Mouse (Mus musculus) spleen, adult 2 months (tissue): Measurements from ENCODE around the gene 4930447C04Rik. TPM values are rescaled to one million over a fixed set of nuclear protein-coding genes. Genes with fewer than 3 reads are reported as not detected.
A peak's percentile ranks its signal among the peaks of the same experiment; 100 is the strongest.

Experiments used
- DNase-seq, 2 experiments: peaks; one replicate each; pipeline versions ENCODE4 v3.0.0 to v3.0.0-alpha.2; 2012 to 2021; ENCODE audit warnings: low spot score in 2 of 2, low read depth in 1 of 2
- H3K27ac ChIP-seq: fragments of 200-500 bp; 2 replicates; pipeline ENCODE4 v1.5.1; 2012; ENCODE audit warnings: low read length, inconsistent platforms; ENCODE audit not compliant: insufficient read depth
- H3K27me3 ChIP-seq: fragments of 200-500 bp; 2 replicates; pipeline ENCODE4 v1.6.1; 2012; ENCODE audit warnings: mild to moderate bottlenecking, moderate library complexity, low read length, inconsistent platforms; ENCODE audit not compliant: control insufficient read depth, insufficient read depth
- H3K36me3 ChIP-seq: fragments of 200-500 bp; 2 replicates; pipeline ENCODE4 v1.6.1; 2012; ENCODE audit warnings: mild to moderate bottlenecking, low read length, inconsistent platforms; ENCODE audit not compliant: control insufficient read depth, insufficient read depth
- H3K4me1 ChIP-seq: fragments of 200-500 bp; 2 replicates; pipeline ENCODE4 v1.6.1; 2011; ENCODE audit warnings: inconsistent platforms; ENCODE audit not compliant: control insufficient read depth, insufficient read depth, insufficient read length
- H3K4me3 ChIP-seq: fragments of 200-500 bp; 2 replicates; pipeline ENCODE4 v1.5.1; 2011; ENCODE audit warnings: mild to moderate bottlenecking, inconsistent platforms; ENCODE audit not compliant: insufficient read depth, insufficient read length; ENCODE audit errors: extremely low read depth
- CTCF ChIP-seq: fragments of 200-500 bp; IDR thresholded peaks from 2 replicates; pipeline ENCODE4 v1.5.1; 2011; ENCODE audit warnings: mild to moderate bottlenecking, inconsistent platforms; ENCODE audit not compliant: insufficient read depth, insufficient read length, insufficient replicate concordance; ENCODE audit errors: extremely low read depth
- POLR2A ChIP-seq: fragments of 200-500 bp; IDR thresholded peaks from 2 replicates; pipeline ENCODE4 v1.6.1; 2011; ENCODE audit warnings: low read depth, low read length, inconsistent platforms
- WGBS: fragments of 180-500 bp; shearing (Covaris S2); methylation state at CpG from one replicate; pipeline ENCODE4 v1.1.7; 2018; 5-methylcytosine and 5-hydroxymethylcytosine counted together
- polyA plus RNA-seq: library from polyadenylated mRNA; depleted of rRNA; stranded (reverse); fragments of >200 nt; gene quantifications from 2 replicates; pipeline ENCODE4 v1.2.3, GENCODE M21; 2012

Gene 4930447C04Rik
- polyA plus RNA-seq, 1 experiment = not detected

DNA sequence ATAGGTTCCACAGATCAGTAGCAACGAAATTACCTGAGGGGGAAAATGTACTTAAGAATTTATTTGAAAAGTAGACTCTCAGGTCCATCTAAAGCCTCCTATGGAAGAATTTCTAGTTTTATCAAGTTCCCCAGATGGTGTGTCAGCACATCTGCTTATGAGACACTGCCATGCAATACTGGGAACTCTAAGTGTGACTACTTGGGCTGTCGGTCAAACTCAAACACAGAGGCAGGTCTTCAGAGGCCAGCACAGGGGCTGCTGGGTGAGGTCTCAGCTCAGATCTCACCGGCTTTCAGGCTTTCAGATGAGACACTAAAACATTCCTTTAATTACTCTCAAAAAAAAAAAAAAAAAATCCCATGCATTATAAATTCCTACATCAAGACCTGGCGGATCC lies 97.0 kb downstream of the 4930447C04Rik start:
- H3K27me3 ChIP-seq = no peaks in the 10 kb centered on the region
- H3K4me3 ChIP-seq = no peak overlapping the region
- H3K4me1 ChIP-seq = no peaks in the 10 kb centered on the region; the same call in 1 of the 2 replicates
- 81% methylated on average over 4 of the region's 4 CpGs for WGBS
- TF ChIP-seq CTCF = no peak
- TF ChIP-seq POLR2A = no peak
- H3K27ac ChIP-seq = peak overlapping the region; percentile 79
- H3K36me3 ChIP-seq = no peaks in the 10 kb centered on the region
- no peak for DNase-seq

DNA sequence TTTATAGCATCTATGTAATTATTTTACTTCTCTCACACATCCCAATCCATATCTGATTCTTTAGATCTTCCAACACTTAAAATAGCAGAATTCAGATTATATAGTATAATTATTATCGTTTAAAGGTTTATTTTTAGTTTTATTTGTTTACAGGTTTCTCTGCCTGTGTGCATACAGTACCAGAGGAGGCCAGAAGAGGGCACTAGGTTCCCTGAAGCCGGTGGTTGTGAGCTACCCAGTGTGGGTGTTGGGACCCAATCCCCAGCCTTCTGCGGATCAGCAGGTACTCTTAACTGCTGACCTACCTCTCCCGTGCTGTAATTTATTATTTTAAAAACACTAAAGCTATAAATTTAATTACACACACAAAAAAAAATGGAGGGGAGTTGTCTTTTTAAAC lies 97.4 kb downstream of the 4930447C04Rik start:
- 93% methylated on average over 4 of the region's 4 CpGs for WGBS
- no peak overlapping the region for H3K4me3 ChIP-seq
- TF ChIP-seq CTCF (no peak), POLR2A (no peak)
- no peak for DNase-seq
- no peak overlapping the region for H3K27ac ChIP-seq
- H3K36me3 ChIP-seq = no peaks in the 10 kb centered on the region
- H3K4me1 ChIP-seq = no peaks in the 10 kb centered on the region; the same call in 1 of the 2 replicates
- no peaks in the 10 kb centered on the region for H3K27me3 ChIP-seq

DNA sequence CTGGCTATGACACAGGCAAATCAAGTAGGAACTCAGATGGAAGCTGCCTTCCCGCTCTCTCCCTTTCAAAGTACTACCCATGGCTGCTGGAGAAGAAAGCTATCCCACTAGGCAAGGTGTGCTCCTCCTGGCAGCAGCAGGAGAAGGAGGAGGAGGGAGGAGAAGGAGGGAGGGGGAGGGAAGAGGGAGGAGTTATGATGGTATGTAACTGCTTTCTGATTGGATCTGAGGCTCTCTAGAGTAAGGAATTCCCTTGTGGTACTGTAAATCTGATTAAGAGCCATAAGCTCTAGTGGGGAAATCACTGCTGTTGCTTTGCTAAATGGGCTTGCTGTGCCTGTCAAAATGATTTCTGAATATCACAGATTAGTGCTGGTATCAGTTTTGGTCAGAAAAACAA lies 99.1 kb downstream of the 4930447C04Rik start:
- H3K4me1 ChIP-seq = no peaks in the 10 kb centered on the region; the same call in 1 of the 2 replicates
- H3K36me3 ChIP-seq = no peaks in the 10 kb centered on the region
- TF ChIP-seq CTCF (no peak), POLR2A (no peak)
- WGBS = 93% methylated on average over 1 of the region's 1 CpGs
- no peaks in the 10 kb centered on the region for H3K27me3 ChIP-seq
- no peak overlapping the region for H3K4me3 ChIP-seq
- no peak for DNase-seq
- no peak overlapping the region for H3K27ac ChIP-seq

DNA sequence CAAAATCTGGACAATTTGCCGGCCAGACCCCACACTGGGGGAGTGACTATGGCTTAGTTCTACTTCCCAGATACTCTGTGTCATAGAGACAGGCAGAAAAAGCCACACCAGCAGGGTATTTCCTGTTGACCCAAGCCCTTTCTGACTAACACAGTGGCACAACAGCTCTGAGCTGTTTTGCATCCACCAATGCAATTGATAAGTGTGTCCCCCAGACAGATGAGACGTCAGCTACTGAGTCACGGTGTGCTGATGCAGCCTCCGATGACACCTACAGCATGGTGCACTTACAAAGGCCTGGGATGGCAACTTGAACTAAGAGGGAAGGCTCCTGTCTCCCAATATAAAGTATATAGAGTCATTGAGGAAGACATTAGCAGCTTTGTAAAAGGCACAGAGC lies 103.3 kb downstream of the 4930447C04Rik start:
- TF ChIP-seq POLR2A (no peak), CTCF (no peak)
- Histone ChIP-seq H3K27me3 (no peaks in the 10 kb centered on the region), H3K27ac (no peak overlapping the region), H3K36me3 (no peaks in the 10 kb centered on the region), H3K4me3 (no peak overlapping the region), H3K4me1 (no peaks in the 10 kb centered on the region)
- WGBS = 79% methylated on average over 4 of the region's 4 CpGs
- DNase-seq = no peak

DNA sequence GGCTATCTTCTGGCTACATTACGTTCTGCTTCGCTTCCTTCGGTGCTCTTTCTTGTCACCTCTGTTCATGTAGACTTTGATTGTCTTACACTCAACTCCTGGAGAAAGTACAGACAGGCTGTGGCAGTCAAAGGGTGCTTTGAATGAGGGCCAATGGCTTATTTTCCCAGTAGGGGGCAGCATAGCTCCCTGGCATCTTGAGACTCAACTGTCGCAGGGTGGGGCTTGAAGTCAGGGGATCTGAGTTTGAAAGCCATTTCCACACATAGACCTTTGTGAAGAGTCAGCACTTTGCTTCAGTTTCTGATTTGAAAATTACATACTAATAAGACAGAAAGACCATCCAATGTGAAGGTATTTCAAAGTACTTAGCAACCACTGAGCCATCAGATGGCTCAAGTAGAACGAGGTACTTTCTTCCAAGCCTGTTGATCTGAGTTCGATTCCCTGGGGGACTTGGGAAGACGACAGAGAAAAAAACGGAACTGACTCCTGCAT lies 105.0 kb downstream of the 4930447C04Rik start:
- H3K4me3 ChIP-seq = no peak overlapping the region
- TF ChIP-seq CTCF = no peak
- TF ChIP-seq POLR2A = no peak
- no peaks in the 10 kb centered on the region for H3K36me3 ChIP-seq
- H3K27ac ChIP-seq = no peak overlapping the region
- DNase-seq = no peak
- 83% methylated on average over 8 of the region's 8 CpGs for WGBS
- H3K4me1 ChIP-seq = no peaks in the 10 kb centered on the region; the same call in 1 of the 2 replicates
- H3K27me3 ChIP-seq = peaks cover 5% of the 10 kb centered on the region

DNA sequence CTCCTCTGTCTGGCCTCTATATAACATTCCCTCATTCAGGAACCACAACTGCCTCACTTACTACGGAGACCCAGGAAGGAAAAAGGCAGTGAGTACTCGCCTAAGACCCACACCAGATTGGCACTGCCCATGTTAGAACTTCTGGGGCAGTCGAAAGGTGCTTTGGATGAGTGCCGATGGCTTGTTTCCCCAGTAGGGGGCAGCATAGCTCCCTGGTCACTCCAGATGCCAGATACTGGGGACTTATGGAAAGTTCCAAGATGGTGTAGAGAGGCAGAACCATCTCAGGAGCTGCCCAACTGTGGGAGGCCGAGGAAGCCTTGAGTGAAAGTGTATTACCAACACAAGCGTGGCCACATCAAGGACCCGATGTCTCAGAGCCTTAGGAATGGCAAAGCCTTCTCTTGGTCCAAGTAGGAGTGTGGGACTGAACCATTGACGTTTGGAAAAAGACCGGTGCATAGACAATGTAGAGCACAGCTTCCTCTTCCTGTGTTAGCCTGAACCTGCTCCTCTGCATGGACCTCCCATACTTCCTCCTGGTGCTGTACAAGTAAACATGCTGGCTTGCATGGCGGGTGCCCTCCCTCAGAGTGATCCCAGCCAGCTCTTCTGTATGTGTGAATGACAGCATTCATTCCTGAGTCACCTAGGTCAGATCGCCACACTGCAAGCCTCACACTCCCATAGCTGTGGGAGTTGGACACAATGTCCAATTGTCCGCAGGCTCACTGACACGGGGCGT lies 105.6 kb downstream of the 4930447C04Rik start:
- H3K36me3 ChIP-seq = no peaks in the 10 kb centered on the region
- no peak for TF ChIP-seq CTCF
- TF ChIP-seq POLR2A = no peak
- no peak for DNase-seq
- H3K27me3 ChIP-seq = peaks cover 5% of the 10 kb centered on the region
- H3K4me1 ChIP-seq = no peaks in the 10 kb centered on the region; the same call in 1 of the 2 replicates
- WGBS = 76% methylated on average over 14 of the region's 14 CpGs
- H3K27ac ChIP-seq = no peak overlapping the region
- no peak overlapping the region for H3K4me3 ChIP-seq
